Mouse (Mus musculus): ENCODE measurements around the gene Foxf1.

Foxf1 gene

DNA sequence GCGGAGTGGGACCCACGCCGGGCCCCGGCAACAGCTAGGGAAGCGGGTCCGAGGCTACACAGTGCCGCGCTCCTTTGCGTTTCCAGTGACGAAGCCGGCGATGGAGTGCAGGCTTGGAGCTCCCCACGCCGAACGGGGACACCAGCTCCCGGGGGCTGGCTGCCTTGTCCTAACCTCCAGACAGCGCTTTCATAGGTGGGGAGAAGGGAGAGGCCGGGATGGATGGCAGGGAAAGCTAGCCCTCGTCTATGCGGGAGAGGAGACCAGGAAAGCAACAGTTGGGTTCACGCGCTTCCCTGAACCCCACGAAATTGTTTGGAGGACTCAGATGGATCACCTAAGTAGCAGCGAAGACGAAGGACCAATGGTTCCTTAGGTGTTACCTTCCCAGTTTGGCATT, 30.9 kb downstream of the Foxf1 start:
- DNase-seq (ENCODE audit: low spot score), result no peak

DNA sequence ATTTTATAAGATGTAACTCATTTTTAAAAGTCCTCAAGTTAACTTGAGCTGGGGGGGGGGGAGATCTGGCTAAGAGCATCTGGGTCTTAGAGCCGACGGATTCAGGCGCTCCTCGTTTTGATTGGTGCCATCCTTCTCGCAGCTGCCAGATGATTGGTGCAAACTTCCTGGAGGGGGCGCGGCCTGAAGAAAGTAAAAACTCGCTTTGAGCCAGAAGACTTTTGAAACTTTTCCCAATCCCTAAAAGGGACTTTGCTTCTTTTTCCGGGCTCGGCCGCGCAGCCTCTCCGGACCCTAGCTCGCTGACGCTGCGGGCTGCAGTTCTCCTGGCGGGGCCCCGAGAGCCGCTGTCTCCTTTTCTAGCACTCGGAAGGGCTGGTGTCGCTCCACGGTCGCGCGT, 31.8 kb downstream of the Foxf1 start, which contains the start of gene Foxc2:
Gene Foxc2 (plus strand): TSS at position 224 of the 400 bp plus-strand sequence.
- DNase-seq (ENCODE audit: low spot score), result peak; percentile 56

DNA sequence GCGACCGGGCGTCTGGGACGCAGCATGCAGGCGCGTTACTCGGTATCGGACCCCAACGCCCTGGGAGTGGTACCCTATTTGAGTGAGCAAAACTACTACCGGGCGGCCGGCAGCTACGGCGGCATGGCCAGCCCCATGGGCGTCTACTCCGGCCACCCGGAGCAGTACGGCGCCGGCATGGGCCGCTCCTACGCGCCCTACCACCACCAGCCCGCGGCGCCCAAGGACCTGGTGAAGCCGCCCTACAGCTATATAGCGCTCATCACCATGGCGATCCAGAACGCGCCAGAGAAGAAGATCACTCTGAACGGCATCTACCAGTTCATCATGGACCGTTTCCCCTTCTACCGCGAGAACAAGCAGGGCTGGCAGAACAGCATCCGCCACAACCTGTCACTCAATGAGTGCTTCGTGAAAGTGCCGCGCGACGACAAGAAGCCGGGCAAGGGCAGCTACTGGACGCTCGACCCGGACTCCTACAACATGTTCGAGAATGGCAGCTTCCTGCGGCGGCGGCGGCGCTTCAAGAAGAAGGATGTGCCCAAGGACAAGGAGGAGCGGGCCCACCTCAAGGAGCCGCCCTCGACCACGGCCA, 32.5 kb downstream of the Foxf1 start:
- no peak for DNase-seq (ENCODE audit: low spot score)

DNA sequence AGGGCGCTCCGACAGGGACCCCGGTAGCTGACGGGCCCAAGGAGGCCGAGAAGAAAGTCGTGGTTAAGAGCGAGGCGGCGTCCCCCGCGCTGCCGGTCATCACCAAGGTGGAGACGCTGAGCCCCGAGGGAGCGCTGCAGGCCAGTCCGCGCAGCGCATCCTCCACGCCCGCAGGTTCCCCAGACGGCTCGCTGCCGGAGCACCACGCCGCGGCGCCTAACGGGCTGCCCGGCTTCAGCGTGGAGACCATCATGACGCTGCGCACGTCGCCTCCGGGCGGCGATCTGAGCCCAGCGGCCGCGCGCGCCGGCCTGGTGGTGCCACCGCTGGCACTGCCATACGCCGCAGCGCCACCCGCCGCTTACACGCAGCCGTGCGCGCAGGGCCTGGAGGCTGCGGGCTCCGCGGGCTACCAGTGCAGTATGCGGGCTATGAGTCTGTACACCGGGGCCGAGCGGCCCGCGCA, 33.0 kb downstream of the Foxf1 start:
- no peak for DNase-seq (ENCODE audit: low spot score)

DNA sequence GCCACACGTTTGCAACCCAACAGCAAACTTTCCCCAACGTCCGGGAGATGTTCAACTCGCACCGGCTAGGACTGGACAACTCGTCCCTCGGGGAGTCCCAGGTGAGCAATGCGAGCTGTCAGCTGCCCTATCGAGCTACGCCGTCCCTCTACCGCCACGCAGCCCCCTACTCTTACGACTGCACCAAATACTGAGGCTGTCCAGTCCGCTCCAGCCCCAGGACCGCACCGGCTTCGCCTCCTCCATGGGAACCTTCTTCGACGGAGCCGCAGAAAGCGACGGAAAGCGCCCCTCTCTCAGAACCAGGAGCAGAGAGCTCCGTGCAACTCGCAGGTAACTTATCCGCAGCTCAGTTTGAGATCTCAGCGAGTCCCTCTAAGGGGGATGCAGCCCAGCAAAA, 33.7 kb downstream of the Foxf1 start:
- no peak for DNase-seq (ENCODE audit: low spot score)

DNA sequence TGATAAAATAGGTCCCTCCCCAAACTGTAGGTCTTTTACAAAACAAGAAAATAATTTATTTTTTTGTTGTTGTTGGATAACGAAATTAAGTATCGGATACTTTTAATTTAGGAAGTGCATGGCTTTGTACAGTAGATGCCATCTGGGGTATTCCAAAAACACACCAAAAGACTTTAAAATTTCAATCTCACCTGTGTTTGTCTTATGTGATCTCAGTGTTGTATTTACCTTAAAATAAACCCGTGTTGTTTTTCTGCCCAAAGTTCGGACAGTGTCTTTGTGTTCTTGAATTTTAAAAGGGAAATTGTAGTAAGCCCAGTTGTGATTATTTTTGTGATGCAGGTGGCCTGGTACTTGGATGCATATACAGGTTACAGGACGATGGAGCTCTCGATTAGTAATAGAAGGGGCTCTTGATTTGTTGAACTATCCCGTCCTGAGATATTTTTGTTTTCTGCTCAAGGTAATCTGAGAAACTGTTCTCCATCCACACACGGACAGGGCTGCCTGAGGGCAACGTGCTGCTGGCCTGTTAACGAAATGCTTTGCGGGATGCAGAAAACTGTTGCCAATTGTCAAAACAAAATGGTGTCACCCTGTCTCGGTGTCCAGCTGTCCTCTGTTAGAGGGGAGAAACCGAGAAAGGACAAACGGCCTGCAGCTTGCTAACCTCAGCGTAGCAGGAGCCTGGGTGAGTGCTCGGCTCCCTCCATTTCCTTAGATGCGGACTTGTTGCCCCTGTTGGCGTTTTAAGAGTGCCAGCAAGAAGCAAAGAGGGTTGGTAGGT, 34.6 kb downstream of the Foxf1 start:
- no peak for DNase-seq (ENCODE audit: low spot score)

DNA sequence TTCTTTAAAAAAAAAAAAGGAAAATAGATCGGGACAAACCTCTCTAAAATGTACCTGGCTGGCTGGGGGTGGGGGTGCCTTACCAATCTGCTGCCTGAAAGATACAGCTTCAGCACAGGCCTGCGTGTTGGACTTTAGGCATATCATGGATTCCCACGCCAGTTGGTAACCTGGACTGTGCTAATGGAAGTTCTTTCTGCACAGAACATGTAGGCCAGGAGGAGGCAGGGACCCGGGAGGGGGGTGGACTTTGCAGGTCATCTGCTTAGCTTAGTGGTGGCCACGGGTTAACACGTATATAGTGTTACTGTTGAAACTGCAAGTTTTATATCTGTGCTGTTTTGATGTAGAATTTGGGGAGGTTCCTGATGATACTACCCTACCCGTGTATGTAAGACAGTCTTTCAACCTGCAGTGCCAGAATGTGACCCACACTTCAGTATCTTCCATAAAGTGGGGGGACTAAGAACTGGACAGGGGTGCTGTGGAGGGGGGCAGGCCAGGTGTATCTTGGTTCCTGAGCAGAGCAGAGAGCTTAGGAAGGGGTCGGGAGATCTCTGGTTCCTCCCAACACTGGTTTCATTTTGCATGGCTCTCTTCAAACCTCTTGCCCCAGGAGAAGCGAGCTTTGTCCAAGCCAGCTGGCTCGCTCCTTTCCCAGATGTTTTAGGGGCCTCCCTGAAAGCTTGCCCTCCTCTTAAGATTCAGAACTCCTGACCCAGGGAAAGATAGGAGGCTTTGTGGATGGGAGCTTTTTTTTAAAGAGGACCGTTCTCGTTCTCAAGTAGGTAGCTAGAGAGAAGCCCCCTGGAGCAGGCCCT, 35.7 kb downstream of the Foxf1 start:
- DNase-seq (ENCODE audit: low spot score), result no peak

DNA sequence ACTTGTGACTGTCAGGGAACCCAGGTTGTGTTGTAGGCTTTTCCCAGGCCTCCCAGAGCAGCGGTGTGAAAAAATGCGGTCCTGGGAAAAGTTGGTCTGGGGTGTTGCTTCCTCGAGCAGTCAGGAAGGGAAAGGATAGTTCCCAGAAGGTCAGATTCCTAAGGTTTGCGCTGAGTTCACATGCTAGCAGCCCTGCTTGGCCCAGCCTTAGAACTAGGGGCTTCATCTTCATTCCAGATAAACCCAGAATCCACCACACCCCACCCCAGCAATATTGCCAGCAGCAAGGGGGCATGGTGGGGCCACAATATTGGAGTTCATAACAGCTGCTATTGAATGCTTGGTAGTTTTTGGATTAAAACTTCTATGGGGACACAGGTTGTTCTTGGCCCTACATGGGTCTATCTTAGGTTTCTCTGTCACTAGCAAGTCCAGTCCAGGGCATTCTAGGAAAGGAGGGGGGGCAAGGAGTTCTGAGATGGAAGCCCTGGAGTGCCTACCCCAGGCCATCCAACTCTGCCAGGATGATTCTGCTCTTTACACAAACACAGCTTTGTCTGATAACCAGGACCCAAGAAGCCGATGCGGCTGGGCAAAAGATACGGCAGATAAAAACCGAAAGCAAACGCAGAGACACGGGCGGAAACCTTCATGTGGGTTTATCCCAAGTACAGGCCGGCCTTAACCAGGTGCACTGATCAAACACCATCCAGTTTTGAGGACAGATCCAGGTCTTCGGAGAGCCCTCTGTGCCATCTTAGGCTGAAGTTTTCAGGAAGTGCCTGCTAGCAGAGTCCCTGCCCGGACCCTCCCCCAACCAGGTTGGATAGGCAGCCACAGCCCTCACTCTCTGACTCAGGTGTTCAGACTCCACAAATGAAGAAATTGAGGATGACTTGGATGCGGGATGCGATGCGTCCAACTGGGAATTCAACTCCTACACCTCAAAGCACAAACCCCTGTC, 36.6 kb downstream of the Foxf1 start:
- DNase-seq (ENCODE audit: low spot score), result no peak

DNA sequence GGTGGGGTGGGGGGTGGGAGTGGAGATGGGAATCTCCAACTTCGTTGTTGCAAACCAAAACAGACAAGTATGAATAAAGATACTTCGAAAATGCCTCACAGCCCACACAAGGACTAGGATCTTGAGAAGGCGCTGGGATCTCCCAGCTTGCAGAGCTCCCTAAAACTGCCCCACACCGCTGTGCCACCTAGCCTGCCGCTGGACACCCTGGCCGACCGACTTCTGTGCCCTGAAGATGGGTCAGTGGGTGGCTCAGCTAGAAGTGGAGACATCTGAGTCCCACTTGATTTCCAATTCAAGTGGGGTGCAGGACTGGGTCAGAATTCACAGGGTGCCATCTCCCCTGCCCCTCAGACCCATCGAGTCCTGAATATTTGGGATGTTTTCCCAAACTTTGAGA, 37.5 kb downstream of the Foxf1 start:
- DNase-seq (ENCODE audit: low spot score), result no peak

DNA sequence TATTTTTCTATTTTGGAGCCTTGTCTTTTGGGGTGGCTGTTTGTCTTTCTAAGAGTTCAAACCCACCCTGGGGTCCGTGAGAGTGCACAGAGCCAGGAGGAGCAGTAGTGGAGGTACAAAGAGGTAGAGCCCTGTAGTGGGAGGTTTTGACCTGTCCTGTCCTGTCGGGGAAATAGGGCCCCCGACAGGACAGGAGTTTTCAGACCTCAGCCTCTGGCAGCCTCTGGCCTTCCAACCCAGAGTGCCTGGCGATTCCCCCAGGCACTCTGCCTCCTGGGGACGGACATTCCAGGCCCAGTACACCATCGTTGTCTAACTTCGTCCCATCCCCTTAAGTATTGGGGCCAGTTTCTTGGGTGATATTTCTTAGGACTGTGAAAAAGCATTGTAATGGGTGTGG, 38.2 kb downstream of the Foxf1 start:
- no peak for DNase-seq (ENCODE audit: low spot score)

DNA sequence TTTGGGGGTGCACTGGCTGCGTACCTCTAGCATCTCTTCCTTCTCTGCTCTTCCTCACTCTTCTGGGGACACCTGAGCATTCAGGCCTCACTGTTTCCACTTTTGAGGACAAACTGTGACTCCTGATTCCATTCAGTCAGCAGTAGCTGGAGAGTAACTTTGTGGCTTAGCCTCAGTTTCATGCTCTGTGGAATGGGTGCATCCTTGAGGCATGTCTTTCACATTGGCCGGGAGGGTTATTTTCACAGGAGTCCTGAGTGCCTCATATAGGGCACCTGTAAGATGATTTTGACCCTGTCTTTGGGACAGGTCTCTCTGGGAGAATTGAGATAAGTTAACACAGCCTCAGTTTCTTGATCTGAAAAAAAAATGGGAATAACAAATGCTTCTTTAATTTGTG, 38.9 kb downstream of the Foxf1 start:
- no peak for DNase-seq (ENCODE audit: low spot score)

DNA sequence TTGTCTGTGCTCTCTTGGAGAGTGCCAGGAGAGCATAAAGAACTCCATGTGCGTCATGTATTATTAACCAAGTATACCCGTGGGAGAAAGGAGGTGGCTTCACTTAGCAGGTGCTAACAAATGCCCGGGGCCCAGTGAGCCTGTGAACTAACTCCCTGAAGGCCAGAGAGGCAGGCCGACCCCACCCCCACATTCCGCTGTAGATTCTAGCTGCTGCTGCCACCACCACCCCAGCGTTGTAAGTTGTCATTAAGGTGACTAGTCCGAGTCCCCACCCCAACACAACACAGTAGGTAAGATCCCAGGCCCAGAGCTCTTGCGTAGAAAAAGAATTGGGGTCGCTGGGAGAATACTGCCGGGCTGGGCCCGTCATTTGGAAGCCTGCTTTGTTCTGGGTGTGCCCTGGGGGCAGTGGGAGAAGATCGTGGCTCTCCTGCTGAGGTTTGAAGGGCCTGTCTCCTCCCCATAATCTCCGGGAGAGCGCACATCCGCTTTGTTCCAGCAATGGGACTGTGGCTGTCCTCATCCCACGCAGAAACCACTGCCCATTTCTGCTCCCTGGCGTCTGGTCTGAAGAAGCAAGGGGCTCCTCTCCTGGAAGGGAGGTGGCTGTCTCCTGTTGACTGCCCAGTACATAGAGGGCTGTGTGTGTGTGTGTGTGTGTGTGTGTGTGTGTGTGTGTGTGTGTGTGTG, 40.5 kb downstream of the Foxf1 start:
- DNase-seq (ENCODE audit: low spot score), result no peak

DNA sequence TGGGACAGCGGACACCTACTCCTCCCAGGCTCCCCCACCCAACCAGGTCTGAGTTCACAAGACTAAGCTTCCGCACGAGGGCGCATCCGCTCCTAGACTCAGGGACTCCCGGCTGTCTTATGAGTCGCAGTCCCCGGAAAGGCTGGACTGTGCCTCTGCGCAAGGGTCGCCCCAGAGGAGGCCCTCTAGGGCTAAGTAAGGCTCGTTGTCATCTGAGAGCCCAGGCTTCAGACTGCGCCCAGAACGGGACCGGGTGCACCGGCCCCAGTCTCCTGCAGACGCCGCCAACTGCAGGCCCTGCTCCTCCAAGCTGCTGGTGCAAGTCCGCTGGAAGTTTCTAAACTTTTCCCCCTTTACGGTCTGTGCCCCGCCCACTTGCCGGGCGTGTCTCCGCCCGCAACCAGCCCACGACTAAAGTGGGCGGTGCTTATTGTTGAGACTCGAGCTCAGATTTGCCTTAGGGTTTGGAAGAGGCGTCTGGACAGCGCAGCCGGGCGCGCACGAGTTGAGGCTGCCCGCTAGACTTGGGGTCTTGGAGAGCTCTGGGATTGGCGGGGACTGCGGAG, 41.2 kb downstream of the Foxf1 start:
- DNase-seq (ENCODE audit: low spot score), result peak; percentile 43

DNA sequence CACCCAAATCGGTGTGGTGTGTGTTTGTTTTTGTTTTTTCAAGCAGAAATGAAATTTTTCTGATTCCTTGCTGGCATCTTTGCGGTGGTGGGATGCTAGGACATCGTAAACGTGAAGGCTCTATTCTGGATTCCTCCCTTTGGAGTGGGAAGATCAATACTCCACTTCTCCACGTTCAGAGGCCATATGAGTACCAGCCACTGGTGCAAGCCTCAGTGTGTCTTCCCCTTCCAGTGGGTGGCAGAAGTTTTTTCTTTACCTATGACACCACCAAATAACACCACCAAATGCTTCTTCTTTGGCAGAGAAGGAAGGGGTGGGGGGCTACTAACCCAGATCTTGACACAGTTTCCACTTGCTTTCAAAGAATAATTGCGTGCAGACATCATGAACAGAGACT, 42.0 kb downstream of the Foxf1 start:
- no peak for DNase-seq (ENCODE audit: low spot score)

DNA sequence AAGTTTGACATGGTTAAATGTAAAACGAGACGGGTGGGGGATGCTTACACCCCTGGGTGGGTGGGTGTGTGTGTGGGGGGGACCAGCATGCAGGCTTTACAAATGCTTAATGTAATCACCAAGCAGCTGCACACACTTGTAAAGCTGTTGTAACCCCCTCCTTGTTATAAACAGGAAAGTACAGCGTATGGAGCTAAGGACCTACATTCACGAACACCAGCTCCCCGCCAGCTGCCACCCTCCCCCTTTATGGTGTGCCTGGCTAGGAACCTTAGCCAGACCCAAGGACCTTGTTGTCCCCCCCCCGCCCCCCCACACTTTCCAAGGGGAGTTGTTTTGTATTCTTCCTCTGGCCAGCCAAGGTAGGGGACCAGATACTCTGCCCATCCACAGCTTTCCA, 42.5 kb downstream of the Foxf1 start:
- DNase-seq (ENCODE audit: low spot score), result no peak

DNA sequence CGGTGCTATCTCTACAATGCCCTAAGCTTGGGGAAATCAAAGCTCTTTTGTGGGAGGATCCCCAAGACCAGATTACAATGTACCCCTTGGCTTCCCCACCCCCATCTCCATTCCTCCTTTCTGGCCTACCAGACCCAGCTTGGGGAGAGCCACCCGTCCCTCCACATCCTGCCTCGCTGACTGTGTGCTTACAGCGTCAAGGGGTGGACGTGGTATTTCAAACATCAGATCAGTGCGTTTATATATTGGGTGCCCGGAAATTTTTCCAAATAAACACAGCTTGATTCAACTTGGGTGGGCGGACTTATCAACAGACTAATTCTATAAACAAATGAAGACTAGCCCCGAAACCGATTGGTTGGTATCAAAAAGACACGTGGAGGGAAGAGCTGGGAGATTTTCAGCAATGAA, 43.1 kb downstream of the Foxf1 start:
- no peak for DNase-seq (ENCODE audit: low spot score)

DNA sequence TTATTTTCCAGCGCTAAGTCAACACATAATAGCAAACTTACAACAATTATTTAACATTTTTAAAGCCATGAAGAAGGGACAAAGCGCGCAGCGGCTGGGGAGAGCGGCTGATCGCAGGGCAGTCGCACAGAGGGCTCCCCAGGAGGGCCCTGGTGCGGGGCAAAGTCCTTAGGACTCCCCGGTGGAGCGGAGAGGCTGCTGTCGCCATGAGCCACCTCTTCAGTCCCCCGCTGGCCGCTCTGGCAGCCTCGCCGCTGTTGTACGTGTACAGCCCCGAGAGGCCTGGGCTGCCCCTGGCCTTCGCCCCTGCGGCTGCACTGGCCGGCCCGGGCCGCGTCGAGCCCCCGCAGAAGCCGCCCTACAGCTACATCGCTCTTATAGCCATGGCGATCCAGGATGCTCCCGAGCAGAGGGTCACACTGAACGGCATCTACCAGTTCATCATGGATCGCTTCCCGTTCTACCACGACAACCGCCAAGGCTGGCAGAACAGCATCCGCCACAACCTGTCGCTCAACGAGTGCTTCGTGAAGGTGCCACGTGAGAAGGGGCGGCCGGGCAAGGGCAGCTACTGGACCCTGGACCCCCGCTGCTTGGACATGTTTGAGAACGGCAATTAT, 43.7 kb downstream of the Foxf1 start, which contains the start of gene Foxl1:
Gene Foxl1 (plus strand): TSS at position 185 of the 620 bp plus-strand sequence.
- no peak for DNase-seq (ENCODE audit: low spot score)

DNA sequence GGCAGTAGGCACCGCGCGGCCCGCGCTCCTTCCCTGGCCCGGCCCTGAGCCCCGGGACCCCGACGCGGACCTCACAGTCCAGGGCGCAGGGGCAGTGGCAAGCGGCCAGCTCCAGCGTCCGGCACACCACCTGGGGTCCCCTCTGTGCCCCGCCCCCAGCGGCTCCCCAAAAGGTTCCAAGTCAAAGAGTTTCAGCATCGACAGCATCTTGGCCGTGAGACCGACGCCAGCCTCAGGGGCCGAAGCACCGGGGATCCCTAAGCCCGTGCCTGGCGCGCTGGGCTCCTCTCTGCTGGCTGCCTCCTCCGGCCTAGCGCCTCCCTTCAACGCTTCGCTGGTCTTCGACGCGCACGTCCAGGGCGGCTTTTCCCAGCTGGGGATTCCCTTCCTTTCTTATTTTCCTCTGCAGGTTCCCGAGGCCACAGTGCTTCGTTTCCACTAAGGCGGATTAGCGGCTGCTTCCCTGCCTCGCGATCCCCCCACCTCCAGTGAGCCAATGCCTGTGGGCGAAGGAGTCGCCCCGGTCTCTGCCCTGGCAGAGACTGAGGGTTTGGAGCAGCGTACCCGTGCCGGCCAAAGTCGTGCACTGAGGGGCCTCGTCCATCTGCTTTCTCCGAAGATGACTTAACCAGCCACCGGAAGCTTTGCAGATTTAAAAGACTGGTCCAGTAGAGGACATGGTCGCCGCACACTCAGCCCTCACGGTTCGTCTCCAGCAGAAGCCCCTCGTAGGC, 44.5 kb downstream of the Foxf1 start:
- DNase-seq (ENCODE audit: low spot score), result no peak

DNA sequence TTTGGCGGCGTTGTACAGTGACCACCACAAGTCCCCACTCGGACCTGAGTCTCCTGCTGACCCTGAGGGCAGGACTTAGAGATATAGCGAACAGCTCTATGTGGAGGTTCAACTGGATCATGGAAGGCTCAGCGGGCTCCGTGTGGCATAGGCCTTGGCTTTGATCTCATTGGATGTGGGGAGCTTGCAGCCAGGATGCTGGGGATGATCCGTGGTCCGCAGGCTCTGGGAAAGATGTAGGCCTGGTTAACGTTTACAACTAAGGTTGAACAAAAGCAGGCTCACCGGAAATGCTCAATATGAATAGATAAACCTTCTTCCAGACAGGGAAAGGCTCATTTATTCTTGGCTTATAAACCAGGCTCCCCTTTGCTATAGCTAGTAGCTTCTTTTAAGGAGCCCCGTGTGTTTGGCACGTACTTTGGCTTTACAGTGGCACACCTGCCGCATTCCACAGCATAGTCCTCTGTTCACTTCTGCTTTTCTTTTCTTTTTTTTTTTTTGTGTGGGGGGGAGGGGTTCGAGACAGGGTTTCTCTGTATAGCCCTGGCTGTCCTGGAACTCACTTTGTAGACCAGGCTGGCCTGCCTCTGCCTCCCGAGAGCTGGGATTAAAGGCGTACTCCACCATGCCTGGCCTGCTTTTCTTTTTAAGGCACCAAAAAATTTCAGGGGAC, 45.2 kb downstream of the Foxf1 start:
- no peak for DNase-seq (ENCODE audit: low spot score)

Data from layer of hippocampus, adult 11-12 months (tissue).